Mouse (Mus musculus) cerebellum, postnatal 4 days (tissue): ENCODE results near the gene Prdx5.

Source experiments
- DNase-seq, 2 experiments: peaks; one replicate each; pipeline ENCODE4 v3.0.0; 2022; ENCODE audit warnings: low spot score in 2 of 2, mixed read lengths in 1 of 2

Prdx5 gene

DNA sequence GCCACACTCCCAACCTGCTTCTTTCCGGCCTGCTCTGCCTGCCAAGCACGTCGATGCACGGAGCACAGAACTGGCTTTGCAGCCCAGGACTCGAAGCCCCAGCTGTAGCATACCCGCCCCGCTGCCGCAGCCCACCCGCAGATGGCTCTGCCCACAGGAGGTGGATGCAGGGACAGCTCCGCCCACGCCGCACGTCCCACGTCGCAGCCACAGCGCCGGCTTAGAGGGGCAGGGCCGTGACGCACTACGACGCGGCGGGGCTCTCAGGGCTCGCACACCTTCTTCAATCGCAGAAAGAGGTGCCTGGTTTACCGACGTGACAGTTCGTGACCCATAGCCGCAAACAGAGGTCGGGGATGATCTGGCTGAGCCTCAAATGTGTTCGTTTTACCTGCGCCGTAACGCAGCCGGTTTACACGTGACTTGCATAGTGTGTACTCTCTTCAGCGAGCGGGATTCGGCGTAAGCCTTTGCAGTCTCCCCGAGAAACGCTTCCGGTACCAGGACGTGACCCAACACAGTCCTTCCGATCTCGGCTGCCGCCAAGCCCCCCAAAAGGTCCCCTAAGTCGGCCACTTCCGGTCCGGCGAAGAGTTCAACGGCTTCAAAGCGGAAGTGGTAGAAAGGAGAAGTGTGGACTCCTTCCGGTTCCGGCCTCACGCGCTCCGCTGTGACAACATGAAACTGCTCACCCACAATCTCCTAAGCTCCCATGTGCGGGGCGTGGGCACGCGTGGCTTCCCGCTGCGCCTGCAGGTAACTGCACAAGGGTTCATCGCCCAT, at the start of gene Prdx5, which contains the start of gene Trmt112:
TSS of gene Prdx5 (minus strand) at position 600 of the 783 bp plus-strand sequence.
TSS of gene Trmt112 (plus strand) at position 192 of the 783 bp plus-strand sequence.
- peak; percentile 74 to 85 for DNase-seq

DNA sequence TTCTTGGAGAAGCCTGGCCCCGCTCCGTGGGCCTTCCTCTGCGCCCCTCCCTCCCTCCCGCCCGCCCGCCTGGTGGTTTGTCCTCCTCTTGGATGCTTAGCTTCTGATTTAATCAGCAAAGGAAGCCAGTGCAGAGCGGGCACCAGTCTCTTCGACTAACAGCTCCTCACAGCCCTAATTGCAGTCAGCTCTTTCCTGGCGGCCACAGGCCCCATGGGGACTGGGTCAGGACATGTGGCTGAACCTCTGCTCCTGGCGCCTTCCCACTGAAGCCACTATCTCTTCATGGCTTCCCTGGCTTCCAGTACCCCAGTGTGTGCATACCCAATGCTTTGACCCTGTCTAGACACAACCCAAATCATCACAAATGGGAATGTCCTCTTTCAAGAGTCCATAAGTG, 46.6 kb upstream of the Prdx5 start:
- DNase-seq: no peak

DNA sequence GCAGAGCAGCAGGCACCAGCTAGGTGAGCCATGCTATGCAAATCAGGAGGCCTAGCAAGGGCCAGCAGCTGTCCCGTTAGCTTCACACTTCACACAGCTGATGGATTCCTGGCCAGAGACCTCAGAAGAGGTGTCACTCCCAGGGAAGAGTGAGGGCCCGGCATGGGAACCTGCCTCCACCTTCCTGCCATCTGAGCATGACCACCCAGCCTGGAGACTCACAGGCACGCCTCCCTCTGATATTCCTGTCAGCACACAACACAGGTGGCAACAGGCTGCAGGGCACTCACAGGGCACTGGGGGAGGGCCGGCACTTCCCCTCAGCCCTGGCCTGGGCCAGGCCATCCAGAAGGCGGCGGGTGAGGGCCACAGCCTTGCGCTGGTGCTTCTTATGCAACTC, 45.5 kb upstream of the Prdx5 start:
- DNase-seq: no peak

DNA sequence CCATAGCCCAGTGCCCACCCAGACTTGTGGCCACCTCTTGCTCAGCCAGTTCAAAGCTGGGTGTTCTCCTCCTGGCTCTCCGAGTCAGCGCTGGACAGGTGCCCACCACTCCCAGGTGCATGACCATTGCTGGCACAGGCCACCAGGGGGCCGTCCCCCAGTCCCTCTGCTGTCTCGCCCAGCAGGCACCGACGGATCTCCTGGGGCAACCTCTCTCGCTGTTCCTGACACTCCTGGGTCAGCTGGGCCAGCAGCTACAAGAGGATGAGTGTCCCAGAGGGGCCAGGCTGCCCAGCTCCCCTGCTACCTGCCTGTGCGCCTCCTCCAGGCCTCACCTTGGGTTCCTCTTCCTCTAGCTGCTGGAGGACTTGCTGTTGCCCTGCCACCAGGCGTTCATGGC, 44.1 kb upstream of the Prdx5 start:
- DNase-seq: no peak

DNA sequence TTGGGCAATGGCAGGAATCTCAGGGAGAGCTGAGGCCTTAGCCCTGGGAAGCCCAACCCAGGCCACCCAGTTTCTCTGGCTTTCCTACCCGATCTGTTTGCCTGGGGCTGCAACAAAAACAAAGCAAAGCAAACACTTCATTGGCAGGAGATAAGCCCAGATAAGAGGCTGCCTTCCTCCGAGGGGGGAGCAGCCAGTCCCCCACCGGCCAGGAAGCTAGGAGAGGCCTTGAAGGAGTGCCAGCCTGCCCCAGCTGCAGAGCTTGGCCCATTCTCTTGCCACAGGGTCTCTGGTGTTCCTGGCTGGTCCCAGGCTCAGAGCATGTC, 42.8 kb upstream of the Prdx5 start:
- DNase-seq: no peak

DNA sequence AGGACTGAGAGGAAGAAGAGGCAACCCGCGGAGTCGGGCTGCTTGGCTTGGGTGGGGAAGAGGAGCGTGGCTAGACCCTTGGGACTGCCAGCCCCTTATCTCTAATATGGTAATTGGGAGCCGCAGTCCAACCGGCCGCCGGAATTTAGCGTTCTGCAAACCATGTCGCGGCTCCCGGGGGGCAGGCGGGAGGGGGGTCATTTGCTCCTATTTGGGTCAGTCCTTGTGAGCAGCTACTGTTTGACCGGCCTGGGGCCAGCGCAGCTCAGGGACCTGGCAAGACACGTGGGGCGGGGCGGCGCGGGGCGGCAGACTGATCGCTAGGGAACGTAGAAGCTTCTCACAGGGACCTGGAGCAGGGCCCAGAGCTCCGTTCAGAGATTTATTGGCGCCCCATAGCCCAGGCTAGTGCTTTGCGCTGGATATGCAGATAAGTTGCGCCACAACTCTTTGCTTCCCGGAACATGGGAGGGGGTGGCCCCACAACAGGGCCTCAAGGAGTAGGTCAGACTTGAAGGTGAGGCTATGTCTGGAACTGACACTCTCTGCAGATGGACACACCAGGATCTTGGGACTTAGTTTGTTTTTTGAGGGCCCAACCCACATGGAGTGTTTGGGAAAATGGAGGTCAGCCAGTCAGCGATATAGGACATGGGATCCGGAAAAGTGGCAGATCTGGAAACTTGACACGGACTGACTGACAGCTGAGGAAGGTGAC, 42.2 kb upstream of the Prdx5 start:
- DNase-seq: peak in 1 of 2 experiments; percentile 60

DNA sequence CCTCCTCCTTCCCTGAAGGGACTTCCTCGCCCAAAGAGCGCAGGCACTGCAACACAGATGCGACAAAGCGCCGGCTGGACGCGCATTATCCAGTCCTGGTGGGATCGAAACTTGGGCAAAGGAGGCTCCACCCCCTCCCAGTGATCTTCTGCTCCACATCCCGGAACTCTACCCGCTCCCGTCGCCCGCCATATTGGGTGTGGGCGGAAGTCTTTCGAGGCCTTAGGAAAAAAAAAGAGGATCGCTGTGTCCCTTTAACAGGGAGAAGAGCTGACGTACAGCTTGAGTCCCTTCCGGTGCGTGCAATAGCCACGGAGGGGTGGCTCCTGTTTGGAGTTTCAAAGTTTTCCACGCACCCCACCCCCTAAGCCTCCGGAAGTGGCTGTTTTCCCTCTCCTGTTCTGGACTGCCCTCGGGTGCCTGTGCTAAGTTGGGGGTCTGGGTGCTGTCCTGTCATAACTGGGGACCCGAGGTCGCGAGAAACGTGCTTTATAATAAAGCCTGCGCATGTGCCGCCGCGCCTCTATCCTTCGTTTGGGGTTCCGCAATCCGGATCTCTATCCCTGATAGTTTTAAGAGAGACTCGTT, 41.6 kb upstream of the Prdx5 start:
- peak; percentile 68 to 84 for DNase-seq

DNA sequence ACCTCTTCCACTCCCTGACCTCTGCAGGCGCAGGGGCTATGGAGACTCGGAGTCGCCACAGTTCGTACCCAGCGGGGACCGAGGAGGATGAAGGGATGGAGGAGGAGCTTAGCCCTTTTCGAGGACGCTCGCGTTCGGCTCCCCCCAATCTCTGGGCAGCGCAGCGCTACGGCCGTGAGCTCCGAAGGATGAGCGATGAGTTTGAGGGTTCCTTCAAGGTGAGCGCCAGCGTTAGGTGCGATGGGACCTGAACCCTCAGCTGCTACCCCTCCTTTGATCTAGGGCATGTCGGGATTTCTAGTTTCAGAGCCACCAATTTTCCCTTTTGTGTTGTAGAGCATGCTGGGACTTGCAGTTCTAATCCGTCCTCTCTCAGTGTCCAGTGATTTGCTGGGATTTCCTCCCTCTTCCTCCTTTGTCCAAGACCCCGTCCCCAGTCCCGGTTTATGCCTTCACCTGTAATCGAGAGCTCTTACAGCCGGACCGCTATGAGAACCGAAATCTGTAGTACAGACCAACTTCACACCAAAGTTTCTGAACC, 40.8 kb upstream of the Prdx5 start:
- peak in 1 of 2 experiments; percentile 49 for DNase-seq

DNA sequence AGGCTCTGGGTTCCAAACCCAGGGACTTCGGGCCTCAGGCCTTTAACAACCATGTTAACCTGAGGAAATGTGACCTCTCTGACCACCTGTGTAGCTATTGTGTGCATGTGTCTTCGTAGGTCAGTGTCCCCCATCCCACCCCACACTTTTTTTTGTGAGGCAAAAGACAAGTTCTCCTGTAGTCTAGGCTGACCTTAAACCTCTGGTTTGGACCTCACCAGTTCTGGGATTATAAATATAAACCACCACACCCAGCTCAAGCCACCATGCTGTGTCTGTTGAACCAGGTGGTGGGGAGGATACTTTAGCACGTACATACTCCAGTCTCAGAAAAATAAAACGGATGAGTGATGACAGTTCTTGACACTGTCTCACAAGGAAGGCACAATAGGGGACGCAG, 40.0 kb upstream of the Prdx5 start:
- DNase-seq: no peak

DNA sequence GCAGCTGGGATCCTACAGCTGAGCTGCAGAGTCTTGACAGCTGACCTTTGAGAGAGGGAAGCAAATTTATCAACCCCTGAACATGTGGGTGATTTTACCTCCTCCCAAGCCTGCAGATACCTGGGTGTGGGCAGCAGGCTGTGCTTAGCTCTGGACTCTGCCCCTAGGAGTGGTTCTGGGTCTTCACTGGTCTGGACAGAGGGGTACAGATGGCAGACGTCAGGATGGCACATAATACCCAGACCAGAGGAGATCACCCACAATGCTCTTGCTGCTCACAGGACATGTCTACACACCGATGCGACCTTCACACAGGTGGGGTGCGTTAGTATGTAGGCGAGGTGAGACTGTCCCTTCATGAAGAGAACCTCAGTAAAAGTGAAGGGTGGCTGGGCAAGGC, 39.6 kb upstream of the Prdx5 start:
- DNase-seq: no peak

DNA sequence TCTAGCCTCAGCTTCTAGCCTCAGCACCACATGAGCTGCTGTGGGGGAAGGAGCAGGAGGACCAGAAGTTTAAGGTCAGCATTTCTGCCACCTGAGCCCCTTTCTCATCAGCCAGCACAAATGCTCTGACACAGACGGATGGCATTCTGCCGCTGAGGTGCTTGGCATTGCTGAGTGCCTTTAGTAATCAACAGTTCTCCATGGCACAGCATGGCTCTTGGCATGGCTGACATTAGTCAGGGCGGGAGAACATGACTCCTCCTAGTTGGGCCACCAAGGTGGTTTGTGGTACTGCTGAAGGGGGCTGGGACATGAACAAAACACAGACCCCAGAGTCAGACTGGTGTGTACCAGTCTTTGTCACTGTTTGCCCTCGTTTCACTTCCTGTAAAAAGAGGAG, 38.3 kb upstream of the Prdx5 start:
- no peak for DNase-seq

DNA sequence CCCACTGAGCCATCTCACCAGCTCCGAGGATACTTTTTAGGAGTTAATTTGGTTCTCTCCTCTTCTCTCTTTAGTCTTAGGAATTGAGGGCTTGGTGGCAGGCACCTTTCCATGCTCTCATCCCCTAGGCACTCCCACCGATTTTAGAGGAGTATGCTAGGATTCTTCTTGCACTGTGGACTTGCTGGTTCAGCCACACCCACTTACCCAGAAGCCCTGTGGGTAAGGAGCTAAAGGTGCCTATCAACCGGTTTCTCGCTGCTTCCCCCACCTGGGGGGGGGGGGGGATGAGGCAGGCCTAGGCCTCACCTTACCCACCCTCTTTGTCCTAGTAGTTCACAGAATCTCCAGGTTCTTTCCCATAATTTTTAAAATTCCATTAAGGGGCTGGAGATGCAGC, 37.8 kb upstream of the Prdx5 start:
- no peak for DNase-seq

DNA sequence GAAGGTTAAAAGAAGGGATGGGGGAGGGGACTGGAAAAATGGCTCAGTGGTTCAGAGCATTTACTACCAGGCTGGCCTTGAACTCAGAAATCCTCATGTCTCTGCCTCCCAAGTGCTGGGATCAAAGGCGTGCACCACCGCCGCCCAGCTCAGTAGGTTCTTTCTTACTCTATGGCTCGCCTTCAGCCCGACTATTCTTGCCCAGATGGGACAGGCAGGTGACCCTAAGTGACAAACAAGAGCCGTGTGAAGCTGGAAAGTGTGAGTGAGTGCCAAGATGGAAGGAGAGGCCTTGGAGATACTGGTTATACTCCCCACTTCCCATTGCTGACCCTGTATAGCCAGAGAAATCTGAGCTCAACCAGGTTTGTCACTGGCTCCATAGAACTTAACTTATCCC, 33.8 kb upstream of the Prdx5 start:
- DNase-seq: no peak

DNA sequence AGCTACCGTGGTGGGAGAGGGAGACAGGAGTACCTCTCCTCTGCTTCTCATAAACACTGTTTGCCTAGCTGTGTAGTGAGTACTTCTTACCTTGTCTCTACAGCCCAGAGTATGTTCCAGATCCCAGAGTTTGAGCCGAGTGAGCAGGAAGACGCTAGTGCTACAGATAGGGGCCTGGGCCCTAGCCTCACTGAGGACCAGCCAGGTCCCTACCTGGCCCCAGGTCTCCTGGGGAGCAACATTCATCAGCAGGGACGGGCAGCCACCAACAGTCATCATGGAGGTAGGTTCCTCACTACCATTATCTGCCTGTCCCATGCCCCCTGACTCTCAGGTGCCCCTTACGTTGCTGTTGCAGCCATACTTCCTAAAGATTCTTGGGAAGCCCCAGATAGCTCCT, 32.9 kb upstream of the Prdx5 start:
- no peak for DNase-seq

DNA sequence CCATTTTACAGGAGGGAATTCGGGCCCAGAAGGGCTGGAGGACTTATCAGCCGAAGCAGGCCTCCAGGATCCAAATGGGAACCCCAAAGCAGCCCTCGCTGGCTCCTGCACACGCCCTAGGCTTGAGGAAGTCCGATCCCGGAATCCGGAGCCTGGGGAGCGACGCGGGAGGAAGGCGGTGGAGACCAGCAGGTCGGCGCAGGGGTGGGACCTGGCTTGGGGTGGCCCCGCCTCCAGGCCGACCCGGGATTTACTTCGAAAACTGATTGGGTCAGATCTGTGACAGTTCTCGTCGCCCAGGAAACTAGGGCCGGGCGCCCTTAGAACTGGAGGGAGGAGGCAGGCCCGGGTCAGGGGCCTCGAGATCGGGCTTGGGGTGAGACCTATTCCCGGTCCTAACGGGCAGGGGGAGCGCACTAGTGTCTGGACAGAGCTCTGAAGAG, 32.4 kb upstream of the Prdx5 start, which contains the start of gene Gpr137:
TSS of gene Gpr137 (minus strand) at position 232 of the 443 bp plus-strand sequence.
- DNase-seq: peak; percentile 75 to 87

DNA sequence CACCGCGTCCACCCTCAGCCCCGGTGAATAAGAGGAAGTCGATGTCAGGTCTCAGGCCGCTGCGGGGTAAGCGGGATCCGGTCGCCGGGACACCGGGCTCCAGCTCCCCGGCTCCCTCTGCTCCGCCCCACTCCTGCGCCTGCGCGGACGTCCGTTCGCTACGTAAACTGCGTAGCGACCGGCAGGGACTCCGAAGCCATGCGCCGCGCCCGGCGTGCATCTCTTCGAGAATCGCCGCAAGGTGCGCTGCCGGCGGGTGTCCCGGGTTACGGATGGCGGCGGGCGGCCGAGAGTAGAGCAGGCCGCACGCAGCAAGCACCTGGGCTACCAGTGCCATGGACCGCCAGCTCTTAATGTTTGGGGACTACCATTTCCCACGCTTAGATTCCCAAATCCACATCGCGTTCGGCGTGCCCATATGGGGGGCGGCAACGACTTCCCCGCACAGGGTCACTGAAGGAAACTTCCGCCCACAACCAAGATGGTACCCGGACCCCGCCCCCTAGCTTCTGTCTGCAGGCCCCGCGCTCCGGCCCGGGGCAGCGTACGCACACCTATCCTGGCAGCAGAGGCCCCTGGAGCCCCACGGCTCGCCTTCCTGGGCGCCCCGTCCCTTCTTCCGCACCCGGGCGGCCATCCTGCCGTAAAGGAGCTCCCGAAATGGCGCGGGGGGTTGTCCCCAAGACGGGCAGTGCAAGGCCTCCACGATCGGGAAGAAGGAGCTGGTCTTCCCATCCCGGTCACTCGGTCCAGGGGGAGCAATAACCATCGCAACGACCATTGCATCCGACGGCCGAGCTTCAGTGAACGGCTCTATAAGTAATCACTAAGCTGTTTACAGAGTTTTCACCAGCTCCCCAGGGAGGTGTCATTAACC, 31.7 kb upstream of the Prdx5 start, which contains the start of gene Bad:
TSS of gene Bad (plus strand) at position 490 of the 877 bp plus-strand sequence.
- peak; percentile 95 to 98 for DNase-seq

DNA sequence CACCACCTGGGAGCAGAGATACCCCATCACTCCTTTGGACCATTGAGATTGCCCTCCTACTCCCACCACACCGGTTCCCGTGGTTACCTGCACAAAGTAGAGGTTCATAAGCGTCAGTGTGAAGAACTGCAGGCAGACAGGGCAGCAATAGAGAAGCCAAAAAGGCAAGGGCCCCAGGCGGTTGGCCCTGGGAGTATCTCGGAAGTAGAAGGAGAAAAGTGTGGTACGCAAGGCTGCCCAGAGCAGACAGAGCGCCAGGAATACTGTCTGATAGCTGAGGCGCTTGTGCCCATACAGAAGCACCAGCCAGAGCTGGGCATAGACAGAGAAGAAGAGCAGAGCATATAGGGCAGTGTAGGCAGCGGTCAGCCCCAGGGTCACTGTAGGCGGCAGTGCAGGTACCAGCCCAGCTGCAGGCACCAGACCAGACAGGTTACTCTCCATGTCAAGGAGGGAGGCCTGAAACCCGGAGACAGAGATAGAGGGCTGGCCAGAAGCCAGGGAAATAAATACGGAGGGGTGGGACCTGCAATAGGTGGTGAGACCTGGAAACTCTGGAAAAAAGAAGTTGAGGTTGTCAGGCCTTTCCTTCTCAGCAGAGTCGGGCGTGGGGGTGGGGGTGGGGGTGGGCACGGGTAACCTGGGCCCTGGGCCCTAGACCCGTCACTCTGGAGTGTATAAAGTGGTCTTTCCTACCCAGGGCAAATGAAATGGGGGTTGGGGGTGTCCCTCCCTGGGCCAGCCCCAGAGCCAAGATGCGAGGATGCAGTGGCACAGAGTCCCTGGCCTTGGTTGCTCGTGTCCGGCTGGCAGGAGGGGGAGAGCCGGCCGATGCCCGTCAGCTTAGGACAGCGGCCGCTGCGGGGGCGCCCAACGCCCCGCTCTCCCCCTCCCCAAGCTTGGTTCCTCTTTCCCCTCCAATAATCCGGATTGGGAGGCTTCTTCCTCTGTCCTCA, 30.8 kb upstream of the Prdx5 start:
- DNase-seq: no peak

DNA sequence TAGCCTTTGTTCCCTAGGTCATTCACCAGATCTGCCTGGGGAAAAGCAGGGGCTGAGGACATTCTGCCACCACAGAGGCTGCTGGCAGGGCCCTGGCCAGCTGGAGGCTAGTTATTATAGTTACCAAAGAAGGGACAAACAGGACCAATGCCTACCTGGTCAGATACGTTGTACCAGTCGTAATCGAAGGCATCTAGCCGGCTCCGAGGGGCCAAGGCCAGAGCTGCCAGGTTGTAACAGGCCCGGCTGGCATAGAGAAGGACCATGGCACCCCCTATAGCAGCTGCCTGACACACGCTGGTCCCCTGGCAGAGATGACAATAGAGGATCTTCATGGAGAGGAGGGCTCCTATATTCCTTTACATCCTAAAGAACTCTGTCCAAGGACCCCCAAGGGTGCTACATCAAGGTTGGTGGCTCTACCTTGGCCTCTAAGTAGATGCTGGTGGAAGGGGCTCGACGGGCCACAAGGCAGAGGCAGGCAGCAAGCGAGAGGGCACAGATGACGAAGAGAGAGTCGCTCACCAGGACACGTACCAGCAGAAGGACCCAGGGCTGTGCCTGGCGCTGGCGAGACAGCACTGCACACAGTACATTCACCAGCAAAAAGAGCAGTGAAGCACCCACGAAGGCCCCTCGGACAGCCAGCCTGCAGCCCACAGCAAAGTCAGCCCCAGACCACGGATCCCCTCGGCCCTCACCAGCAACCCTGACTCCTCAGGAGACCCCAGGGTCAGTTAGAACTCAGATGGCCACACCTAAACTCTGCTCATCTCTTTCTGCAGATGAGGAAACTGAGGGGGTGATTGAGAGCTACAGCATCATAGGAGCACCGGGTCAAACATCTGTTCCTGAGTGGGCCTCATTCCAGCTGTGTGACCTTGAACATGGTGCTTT, 29.4 kb upstream of the Prdx5 start:
- DNase-seq: no peak
